Mouse (Mus musculus) mammary gland, adult 2 months (tissue): ENCODE data around the gene Lamtor3. TPM values are rescaled to one million over a fixed set of nuclear protein-coding genes. Genes with fewer than 3 reads are reported as not detected.

Experiments used
- polyA plus RNA-seq: library from polyadenylated mRNA; depleted of rRNA; stranded (reverse); fragments of >200 nt; gene quantifications from 2 replicates; pipeline ENCODE4 v1.2.3, GENCODE M21; 2012; ENCODE audit warnings: low replicate concordance; rRNA removed

Lamtor3 gene
- polyA plus RNA-seq: 16.8 and 33.8 TPM in 2 replicates

GRCm38 (mm10) chr3:137918172-137918931, at the start of gene Lamtor3:
TSS of gene Lamtor3 (plus strand) at chr3:137918506.

Other genes starting within 250 kb of the Lamtor3 start
- gene Gm21962, start 247.0 kb upstream of the Lamtor3 start, polyA plus RNA-seq: not detected in 2 replicates
- gene H2afz, start 54.0 kb upstream of the Lamtor3 start, polyA plus RNA-seq: 237 and 429 TPM in 2 replicates
- 3.8 and 8.0 TPM in 2 replicates for gene Dnajb14, start 50.8 kb upstream of the Lamtor3 start, polyA plus RNA-seq
- 6.6 and 8.3 TPM in 2 replicates for gene Dapp1, start 63.0 kb downstream of the Lamtor3 start, polyA plus RNA-seq
- 0.06 and 6.5 TPM in 2 replicates for gene 1110002E22Rik, start 146.5 kb downstream of the Lamtor3 start, polyA plus RNA-seq
- gene Gm5105, start 148.9 kb downstream of the Lamtor3 start, polyA plus RNA-seq: 0.49 TPM in 1 of 2 replicates, not detected in the other
- gene Trmt10a, start 224.9 kb downstream of the Lamtor3 start, polyA plus RNA-seq: 0.69 and 1.6 TPM in 2 replicates
- gene Mttp, start 226.5 kb downstream of the Lamtor3 start, polyA plus RNA-seq: 0.99 and 1.7 TPM in 2 replicates